Mouse (Mus musculus) olfactory bulb, adult 2 months (tissue): ENCODE results near the gene Rnf115.

Experiments
- CTCF ChIP-seq: fragments of 200-500 bp; IDR thresholded peaks from 2 replicates; pipeline ENCODE4 v1.5.1; 2012; ENCODE audit warnings: low read depth, mild to moderate bottlenecking, low read length, moderate library complexity; ENCODE audit not compliant: insufficient read depth
- POLR2A ChIP-seq: fragments of 200-500 bp; IDR thresholded peaks from 2 replicates; pipeline ENCODE4 v1.6.1; 2012; ENCODE audit warnings: mild to moderate bottlenecking, low read depth, low read length, moderate library complexity; ENCODE audit not compliant: insufficient read depth

DNA sequence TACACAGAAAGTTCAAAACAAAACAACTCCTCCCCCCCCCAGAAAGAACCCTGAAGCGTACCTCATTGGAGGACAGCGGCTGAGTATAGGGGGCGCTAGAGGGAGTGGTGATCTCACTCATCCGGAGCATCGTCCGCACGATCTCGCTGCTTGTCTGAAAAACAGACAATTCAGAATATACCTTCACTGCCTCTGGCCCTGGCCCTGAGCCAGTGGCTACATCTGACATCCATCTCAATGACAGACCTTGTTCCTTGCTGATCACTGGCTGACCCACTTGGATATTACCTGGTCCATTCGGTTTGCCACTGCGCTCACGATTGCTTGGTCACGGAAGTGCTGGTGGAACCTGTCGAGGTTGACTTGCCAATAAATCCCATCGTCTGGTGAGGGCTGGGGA, 8.3 kb upstream of the Rnf115 start:
- TF ChIP-seq CTCF, result peak; percentile 24; the same call in 1 of the 2 replicates
- TF ChIP-seq POLR2A, result no peak
